Mouse (Mus musculus): ENCODE measurements around the gene Ampd2. TPM values are rescaled to one million over a fixed set of nuclear protein-coding genes. Genes with fewer than 3 reads are reported as not detected.

Gene Ampd2
- polyA plus RNA-seq (2015; fragmentation: Nextera tagmentation; extraction: Ambion mirVana) = 71.2 and 72.4 TPM in 2 replicates

GRCm38 (mm10) chr3:108086470-108086979, at the start of gene Ampd2:
TSS of gene Ampd2 (minus strand) at chr3:108086651.
- Histone ChIP-seq H3K9me3 (replicated peaks; ENCODE audit: control insufficient read depth, low read length, poor library complexity, severe bottlenecking) (no peaks in the 10 kb centered on the region), H3K27me3 (ENCODE audit: control insufficient read depth, insufficient read depth, low read depth, low read length) (no peaks in the 10 kb centered on the region), H3K4me3 (ENCODE audit: low read depth, low read length) (peak within 1 kb of the TSS; percentile 67), H3K27ac (ENCODE audit: low read length) (peak within 1 kb of the TSS; percentile 75), H3K36me3 (ENCODE audit: control insufficient read depth, insufficient read depth, low read length) (no peaks in the 10 kb centered on the region), H3K9ac (ENCODE audit: low read depth, low read length) (peak within 1 kb of the TSS; percentile 76), H3K4me1 (ENCODE audit: control insufficient read depth, insufficient read depth, low read length) (peaks cover 31% of the 10 kb centered on the region), H3K4me2 (ENCODE audit: low read length) (peak within 1 kb of the TSS; percentile 94)
- under 1% methylated on average over 29 of the region's 29 CpGs for WGBS
- no peak for ATAC-seq

GRCm38 (mm10) chr3:108134701-108135100, 48.2 kb upstream of the Ampd2 start:
- WGBS = 55% methylated on average over 11 of the region's 11 CpGs

GRCm38 (mm10) chr3:108132484-108132883, 46.0 kb upstream of the Ampd2 start:
- H3K9me3 ChIP-seq (replicated peaks; ENCODE audit: control insufficient read depth, low read length, poor library complexity, severe bottlenecking) = no peaks in the 10 kb centered on the region
- H3K27ac ChIP-seq (ENCODE audit: low read length) = no peak overlapping the region
- peaks cover 9% of the 10 kb centered on the region for H3K4me1 ChIP-seq (ENCODE audit: control insufficient read depth, insufficient read depth, low read length)
- no peak overlapping the region for H3K4me3 ChIP-seq (ENCODE audit: low read depth, low read length)
- 79% methylated on average over 1 of the region's 1 CpGs for WGBS
- H3K9ac ChIP-seq (ENCODE audit: low read depth, low read length) = no peak overlapping the region
- H3K27me3 ChIP-seq (ENCODE audit: control insufficient read depth, insufficient read depth, low read depth, low read length) = no peaks in the 10 kb centered on the region
- H3K36me3 ChIP-seq (ENCODE audit: control insufficient read depth, insufficient read depth, low read length) = no peaks in the 10 kb centered on the region
- ATAC-seq = no peak
- H3K4me2 ChIP-seq (ENCODE audit: low read length) = no peak overlapping the region

More at GRCm38 (mm10) chr3:108134701-108135100, 48.2 kb upstream of the Ampd2 start:
- Histone ChIP-seq H3K4me2 (ENCODE audit: low read length) (peak overlapping the region; percentile 12; the same call in 1 of the 2 replicates), H3K4me1 (ENCODE audit: control insufficient read depth, insufficient read depth, low read length) (peaks cover 9% of the 10 kb centered on the region), H3K36me3 (ENCODE audit: control insufficient read depth, insufficient read depth, low read length) (no peaks in the 10 kb centered on the region), H3K9ac (ENCODE audit: low read depth, low read length) (no peak overlapping the region), H3K27ac (ENCODE audit: low read length) (0 out of 2 replicates have a peak overlapping the region, but pooled peaks have one; percentile 17), H3K9me3 (replicated peaks; ENCODE audit: control insufficient read depth, low read length, poor library complexity, severe bottlenecking) (no peaks in the 10 kb centered on the region), H3K27me3 (ENCODE audit: control insufficient read depth, insufficient read depth, low read depth, low read length) (no peaks in the 10 kb centered on the region), H3K4me3 (ENCODE audit: low read depth, low read length) (no peak overlapping the region)
- no peak for ATAC-seq

DNA sequence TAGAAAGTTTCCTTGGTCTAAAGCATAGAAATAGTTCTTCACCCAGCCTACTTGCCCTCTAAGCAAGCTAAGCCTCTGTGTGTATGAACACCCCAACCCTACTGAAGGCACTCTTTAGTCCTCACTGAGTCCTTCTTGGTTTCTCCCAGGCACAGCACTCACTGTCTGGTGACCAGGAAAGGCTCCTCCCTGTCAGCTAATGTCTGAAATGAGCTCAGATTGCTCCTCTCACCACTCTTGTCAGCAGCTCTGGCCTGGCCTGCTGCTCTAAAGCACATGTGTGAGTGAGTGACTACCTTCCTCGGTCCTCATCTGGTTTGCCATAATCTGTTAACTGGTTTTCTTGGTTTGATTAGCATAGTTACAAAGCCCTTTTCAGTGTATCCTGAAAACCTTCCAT, 45.4 kb upstream of the Ampd2 start:
- Histone ChIP-seq H3K27me3 (ENCODE audit: control insufficient read depth, insufficient read depth, low read depth, low read length) (no peaks in the 10 kb centered on the region), H3K4me2 (ENCODE audit: low read length) (no peak overlapping the region), H3K36me3 (ENCODE audit: control insufficient read depth, insufficient read depth, low read length) (no peaks in the 10 kb centered on the region), H3K9me3 (replicated peaks; ENCODE audit: control insufficient read depth, low read length, poor library complexity, severe bottlenecking) (no peaks in the 10 kb centered on the region), H3K4me3 (ENCODE audit: low read depth, low read length) (no peak overlapping the region), H3K4me1 (ENCODE audit: control insufficient read depth, insufficient read depth, low read length) (peaks cover 9% of the 10 kb centered on the region), H3K9ac (ENCODE audit: low read depth, low read length) (no peak overlapping the region), H3K27ac (ENCODE audit: low read length) (no peak overlapping the region)
- 86% methylated on average over 1 of the region's 1 CpGs for WGBS
- no peak for ATAC-seq

- Histone ChIP-seq H3K36me3 (ENCODE audit: control insufficient read depth, insufficient read depth, low read length) (no peaks in the 10 kb centered on the region), H3K9ac (ENCODE audit: low read depth, low read length) (no peak overlapping the region), H3K4me1 (ENCODE audit: control insufficient read depth, insufficient read depth, low read length) (peaks cover 9% of the 10 kb centered on the region), H3K27ac (ENCODE audit: low read length) (no peak overlapping the region), H3K4me3 (ENCODE audit: low read depth, low read length) (no peak overlapping the region), H3K9me3 (replicated peaks; ENCODE audit: control insufficient read depth, low read length, poor library complexity, severe bottlenecking) (no peaks in the 10 kb centered on the region), H3K4me2 (ENCODE audit: low read length) (no peak overlapping the region), H3K27me3 (ENCODE audit: control insufficient read depth, insufficient read depth, low read depth, low read length) (no peaks in the 10 kb centered on the region)
- no peak for ATAC-seq
- WGBS = 91% methylated on average over 5 of the region's 5 CpGs
Measured at GRCm38 (mm10) chr3:108131216-108131615, 44.8 kb upstream of the Ampd2 start.

GRCm38 (mm10) chr3:108129804-108130203, 43.4 kb upstream of the Ampd2 start:
- no peak overlapping the region for H3K9ac ChIP-seq (ENCODE audit: low read depth, low read length)
- no peak overlapping the region for H3K4me2 ChIP-seq (ENCODE audit: low read length)
- no peaks in the 10 kb centered on the region for H3K9me3 ChIP-seq (replicated peaks; ENCODE audit: control insufficient read depth, low read length, poor library complexity, severe bottlenecking)
- no peak for ATAC-seq
- 93% methylated on average over 4 of the region's 4 CpGs for WGBS
- peaks cover 5% of the 10 kb centered on the region for H3K4me1 ChIP-seq (ENCODE audit: control insufficient read depth, insufficient read depth, low read length)
- H3K27ac ChIP-seq (ENCODE audit: low read length) = no peak overlapping the region
- H3K27me3 ChIP-seq (ENCODE audit: control insufficient read depth, insufficient read depth, low read depth, low read length) = no peaks in the 10 kb centered on the region
- no peak overlapping the region for H3K4me3 ChIP-seq (ENCODE audit: low read depth, low read length)
- no peaks in the 10 kb centered on the region for H3K36me3 ChIP-seq (ENCODE audit: control insufficient read depth, insufficient read depth, low read length)

DNA sequence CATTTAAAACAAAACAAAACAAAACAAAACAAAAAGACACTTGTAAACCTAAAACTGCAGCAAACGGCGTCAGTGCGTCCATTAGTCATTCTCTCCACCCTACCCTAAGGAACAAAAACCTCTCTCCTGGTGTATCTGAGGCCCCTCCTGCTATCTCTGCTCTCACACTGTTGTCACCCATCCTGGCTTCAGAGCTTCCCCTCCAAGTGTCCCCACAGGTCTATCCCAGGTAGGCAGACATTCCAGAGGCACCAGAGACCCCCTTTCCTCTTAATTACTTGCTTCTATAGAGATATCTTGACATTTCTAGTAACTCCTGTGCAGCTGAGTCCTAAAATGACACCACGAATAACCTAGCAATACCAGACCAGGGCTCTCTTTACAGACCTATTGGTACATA, 42.9 kb upstream of the Ampd2 start:
- H3K9ac ChIP-seq (ENCODE audit: low read depth, low read length) = no peak overlapping the region
- H3K36me3 ChIP-seq (ENCODE audit: control insufficient read depth, insufficient read depth, low read length) = no peaks in the 10 kb centered on the region
- H3K4me3 ChIP-seq (ENCODE audit: low read depth, low read length) = no peak overlapping the region
- no peak overlapping the region for H3K27ac ChIP-seq (ENCODE audit: low read length)
- no peaks in the 10 kb centered on the region for H3K27me3 ChIP-seq (ENCODE audit: control insufficient read depth, insufficient read depth, low read depth, low read length)
- 0 out of 2 replicates have a peak, but pooled peaks cover 2% of the 10 kb centered on the region for H3K4me1 ChIP-seq (ENCODE audit: control insufficient read depth, insufficient read depth, low read length)
- no peaks in the 10 kb centered on the region for H3K9me3 ChIP-seq (replicated peaks; ENCODE audit: control insufficient read depth, low read length, poor library complexity, severe bottlenecking)
- WGBS = 91% methylated on average over 4 of the region's 4 CpGs
- H3K4me2 ChIP-seq (ENCODE audit: low read length) = no peak overlapping the region
- no peak for ATAC-seq

- Histone ChIP-seq H3K27me3 (ENCODE audit: control insufficient read depth, insufficient read depth, low read depth, low read length) (no peaks in the 10 kb centered on the region), H3K27ac (ENCODE audit: low read length) (no peak overlapping the region), H3K9ac (ENCODE audit: low read depth, low read length) (no peak overlapping the region), H3K4me1 (ENCODE audit: control insufficient read depth, insufficient read depth, low read length) (no peaks in the 10 kb centered on the region), H3K9me3 (replicated peaks; ENCODE audit: control insufficient read depth, low read length, poor library complexity, severe bottlenecking) (no peaks in the 10 kb centered on the region), H3K4me3 (ENCODE audit: low read depth, low read length) (no peak overlapping the region), H3K4me2 (ENCODE audit: low read length) (no peak overlapping the region), H3K36me3 (ENCODE audit: control insufficient read depth, insufficient read depth, low read length) (no peaks in the 10 kb centered on the region)
- WGBS = 88% methylated on average over 5 of the region's 5 CpGs
- ATAC-seq = no peak
Measured at GRCm38 (mm10) chr3:108128520-108128919, 42.1 kb upstream of the Ampd2 start.

DNA sequence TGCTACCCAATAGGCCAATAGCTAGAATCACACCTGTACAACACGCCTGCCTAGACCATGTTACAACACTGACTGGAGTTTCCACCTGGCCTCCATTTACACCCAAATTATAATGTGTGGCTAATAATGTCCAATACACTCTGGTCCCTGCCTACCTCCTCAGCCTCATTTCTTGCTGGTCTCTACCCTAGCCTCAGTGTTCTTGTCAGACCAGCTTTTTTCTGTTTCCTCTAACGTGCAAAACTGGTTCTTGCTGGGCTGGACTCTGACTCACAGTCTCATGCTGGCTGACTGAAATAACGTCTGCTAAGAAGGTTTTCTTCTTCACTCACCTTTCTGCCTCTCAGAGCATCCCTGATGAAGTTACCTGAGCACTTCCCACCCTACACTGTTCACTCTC, 39.9 kb upstream of the Ampd2 start:
- ATAC-seq = no peak
- no peaks in the 10 kb centered on the region for H3K4me1 ChIP-seq (ENCODE audit: control insufficient read depth, insufficient read depth, low read length)
- no peak overlapping the region for H3K4me2 ChIP-seq (ENCODE audit: low read length)
- no peaks in the 10 kb centered on the region for H3K27me3 ChIP-seq (ENCODE audit: control insufficient read depth, insufficient read depth, low read depth, low read length)
- WGBS = 96% methylated on average over 3 of the region's 3 CpGs
- H3K36me3 ChIP-seq (ENCODE audit: control insufficient read depth, insufficient read depth, low read length) = no peaks in the 10 kb centered on the region
- no peak overlapping the region for H3K4me3 ChIP-seq (ENCODE audit: low read depth, low read length)
- H3K9ac ChIP-seq (ENCODE audit: low read depth, low read length) = no peak overlapping the region
- no peak overlapping the region for H3K27ac ChIP-seq (ENCODE audit: low read length)
- H3K9me3 ChIP-seq (replicated peaks; ENCODE audit: control insufficient read depth, low read length, poor library complexity, severe bottlenecking) = no peaks in the 10 kb centered on the region
